Mouse (Mus musculus) c-Kit-positive CD71-positive TER-119-positive erythroid progenitor cells, embryonic 14.5 days (primary cell): ENCODE data around the gene Inpp5d.
"Not testable (repeated sequence)": the region's sequence is repeated elsewhere in the genome, so short reads cannot be mapped to it uniquely, and the experiment has no call there.

ENCODE experiments used
- DNase-seq: peaks from one replicate; pipeline ENCODE4 v3.0.0-alpha.2; 2013; ENCODE audit warnings: low spot score

Inpp5d gene

DNA sequence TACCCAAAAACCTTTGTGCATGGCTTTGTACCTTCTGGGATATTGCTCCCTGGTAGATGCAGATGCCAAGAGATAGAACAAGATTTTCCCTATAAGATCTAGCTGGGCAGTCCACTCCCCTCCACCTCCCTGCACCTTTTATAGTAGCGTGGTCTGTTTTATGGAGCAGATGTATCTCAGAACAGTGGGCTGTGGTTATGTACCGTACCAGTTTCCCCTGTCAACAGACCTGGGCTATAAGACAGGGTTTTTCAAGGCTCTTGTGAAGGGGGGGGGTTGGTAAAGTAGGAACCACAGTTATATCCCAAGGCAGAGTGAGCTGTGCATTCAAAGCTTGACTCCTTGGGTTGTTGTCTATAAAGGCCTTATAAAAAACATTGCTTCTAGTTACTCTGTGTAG is 38.4 kb downstream of the Inpp5d start:
- DNase-seq, result no peak

DNA sequence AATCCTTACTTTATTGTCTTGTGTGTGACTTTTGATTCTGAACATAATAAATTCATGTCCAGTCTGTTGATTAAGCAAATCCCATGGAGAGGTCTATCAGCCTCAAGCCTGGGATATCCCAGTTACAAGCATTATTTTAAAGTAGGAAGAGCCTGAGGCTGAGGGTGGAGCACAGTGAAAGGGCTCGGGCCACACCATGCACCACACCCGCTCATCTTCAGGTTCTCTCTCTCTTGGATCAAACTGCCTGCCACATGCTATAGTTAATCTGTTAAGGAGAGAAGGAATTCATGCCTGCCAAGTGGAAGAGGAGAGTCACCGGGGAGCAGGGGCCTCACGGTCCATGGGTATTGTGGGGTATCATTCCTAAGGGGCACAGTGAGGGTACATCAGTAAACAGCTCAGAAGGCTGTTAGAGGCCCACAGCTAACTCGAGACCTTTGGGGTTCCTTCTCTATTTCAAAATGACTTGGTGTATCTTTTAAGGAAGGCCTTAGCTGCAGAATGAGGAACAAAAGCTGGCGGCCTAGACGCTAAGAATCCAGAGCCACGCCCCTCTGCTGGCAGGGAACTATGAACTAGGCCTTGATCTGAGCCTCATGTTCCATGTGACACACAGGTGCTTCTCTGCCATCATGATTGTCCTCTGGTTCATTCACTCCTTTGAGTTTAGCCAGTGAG is 39.0 kb downstream of the Inpp5d start:
- no peak for DNase-seq

DNA sequence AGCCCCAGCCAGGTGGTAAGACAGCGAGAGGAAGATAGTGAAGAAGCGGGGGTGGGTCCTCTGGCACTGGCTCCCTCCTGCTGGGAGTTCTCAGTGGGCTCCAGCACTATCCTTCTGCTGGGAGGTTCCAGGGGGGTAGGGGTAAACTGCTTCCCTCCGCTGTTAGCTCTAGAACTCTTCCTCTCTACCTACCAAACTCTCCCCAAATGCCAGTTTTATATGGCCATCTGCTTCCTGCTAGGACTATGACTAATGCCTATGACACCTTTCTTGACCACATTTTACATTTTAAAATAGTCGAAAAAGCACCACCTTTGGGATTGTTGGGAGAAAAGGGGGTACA is 39.5 kb downstream of the Inpp5d start:
- no peak for DNase-seq

DNA sequence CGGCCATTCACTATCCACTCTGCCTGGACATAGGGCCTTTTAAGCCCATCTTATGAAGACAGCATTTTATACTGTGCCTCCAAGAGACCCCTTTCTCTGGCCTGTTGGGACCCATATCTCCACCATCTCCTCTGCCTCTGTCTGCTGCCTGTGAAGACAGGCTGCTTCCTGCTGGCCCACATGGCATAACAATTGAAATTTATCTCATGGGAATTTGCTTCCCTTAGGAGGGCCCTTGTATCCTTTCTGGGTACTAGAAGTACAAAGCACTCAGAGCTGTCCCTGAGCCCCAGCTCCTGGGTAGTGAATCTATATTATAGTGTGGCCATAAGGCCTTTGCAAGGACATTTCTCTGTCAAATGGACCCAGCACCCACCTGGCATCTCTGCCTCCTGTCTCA is 40.6 kb downstream of the Inpp5d start:
- DNase-seq, result no peak

DNA sequence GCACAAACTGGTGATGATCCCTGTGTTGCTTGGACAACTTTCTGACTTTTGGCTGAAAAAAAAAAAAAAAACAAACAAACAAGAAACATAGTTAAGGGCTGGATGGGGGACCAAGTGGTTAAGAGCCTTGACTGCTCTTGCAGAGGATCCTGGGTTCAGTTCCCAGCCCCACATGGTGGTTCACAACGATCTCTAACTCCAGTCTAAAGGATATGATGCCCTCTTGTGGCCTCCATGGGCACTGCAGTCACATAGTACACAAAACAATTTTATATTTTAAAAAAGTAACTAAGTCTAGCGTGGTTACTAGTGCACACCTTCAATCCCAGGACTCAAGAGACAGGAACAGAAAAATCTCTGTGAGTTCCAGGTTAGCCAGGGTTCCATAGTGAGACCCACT is 43.9 kb downstream of the Inpp5d start:
- DNase-seq, result no peak

DNA sequence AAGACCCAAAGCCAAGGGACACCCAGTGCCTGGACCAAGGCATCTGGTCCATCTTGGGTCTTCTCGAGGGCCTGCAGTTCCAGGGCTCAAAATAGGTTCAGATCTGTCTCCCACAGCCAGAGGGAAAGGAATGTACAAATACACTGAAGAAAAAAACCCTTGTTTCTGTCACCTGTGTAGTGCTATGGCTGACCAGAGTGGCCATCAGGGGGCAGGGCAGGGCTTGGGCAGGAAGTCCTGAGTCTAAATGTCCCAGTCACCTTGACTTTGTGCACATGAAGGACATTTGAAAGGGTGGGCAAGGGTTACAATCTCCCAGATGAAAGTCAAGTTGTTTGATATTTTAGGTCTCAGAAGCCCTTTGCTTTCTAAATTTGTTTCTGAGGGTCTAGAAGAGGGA is 46.9 kb downstream of the Inpp5d start:
- no peak for DNase-seq

DNA sequence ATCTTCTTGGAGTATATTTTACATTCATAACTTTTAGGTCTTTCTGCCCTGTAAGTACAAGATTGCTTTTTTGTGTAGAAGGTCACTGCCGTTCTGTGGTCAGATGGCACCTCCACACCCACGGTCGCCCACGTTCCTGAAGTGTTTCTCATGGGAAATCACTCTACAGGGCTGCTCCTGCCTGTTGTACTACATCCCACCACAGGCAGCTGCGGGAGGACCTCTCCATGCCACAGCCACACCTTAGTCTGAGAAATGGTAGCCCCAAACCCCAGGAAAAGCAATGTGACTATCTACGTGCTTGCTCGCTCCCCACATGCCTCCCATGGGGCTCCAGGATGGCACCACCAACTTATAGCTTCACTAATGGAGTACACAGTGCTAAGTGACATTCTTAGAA is 48.2 kb downstream of the Inpp5d start:
- DNase-seq, result no peak

DNA sequence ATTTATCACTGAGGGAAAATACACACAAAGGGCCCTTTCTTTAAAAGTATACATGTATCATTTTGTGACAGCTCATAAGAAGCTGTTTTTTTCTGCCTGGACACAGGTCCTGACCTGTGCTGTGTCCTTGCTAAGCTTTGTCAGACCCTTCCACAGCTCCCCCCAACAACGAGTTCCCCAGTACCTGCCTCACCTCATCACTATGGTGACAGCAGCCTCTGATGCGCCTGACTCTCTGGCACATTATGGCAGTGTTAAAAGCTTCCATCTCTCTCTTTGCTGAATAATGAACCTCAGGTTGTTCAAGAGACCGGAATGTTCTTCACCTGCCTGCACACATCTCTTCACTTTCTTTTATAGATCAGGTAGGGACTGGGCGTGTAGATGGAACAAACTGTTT is 51.4 kb downstream of the Inpp5d start:
- DNase-seq, result no peak

DNA sequence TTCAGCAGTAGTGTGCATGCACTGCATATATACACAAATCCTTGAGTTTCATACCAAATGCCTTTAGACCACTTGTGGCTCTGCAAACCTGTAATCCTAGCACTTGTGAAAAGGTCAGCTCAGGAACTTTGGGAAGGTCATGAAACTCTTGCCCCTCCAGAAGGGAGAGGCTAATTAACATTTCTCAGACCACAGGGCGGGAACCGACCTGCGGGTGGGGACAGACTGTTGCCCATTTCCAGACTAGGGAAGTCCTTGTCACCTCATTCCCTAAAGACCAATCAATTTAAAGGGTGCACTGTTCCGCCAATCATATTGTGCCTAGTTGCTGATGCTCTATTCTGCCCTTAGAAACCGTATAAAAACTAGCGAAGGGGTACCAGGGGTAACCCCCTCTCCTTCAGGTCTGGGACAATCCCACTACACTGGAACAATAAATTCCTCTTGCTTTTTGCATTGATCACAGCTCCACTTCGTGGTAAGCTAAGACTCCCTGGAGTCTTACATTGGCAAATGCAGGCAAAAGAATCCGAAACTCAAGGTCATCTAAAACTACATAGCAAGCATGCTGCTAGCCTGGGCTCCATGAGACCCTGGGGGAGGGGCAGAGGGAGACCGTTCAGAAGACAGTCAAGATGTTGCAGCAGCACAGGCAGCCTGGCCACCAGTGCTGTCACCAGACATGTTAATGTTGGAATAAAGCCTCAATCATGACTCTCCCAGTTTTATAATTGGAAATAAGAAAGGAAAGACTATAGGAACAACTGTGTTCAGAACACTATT is 53.9 kb downstream of the Inpp5d start:
- no peak for DNase-seq

DNA sequence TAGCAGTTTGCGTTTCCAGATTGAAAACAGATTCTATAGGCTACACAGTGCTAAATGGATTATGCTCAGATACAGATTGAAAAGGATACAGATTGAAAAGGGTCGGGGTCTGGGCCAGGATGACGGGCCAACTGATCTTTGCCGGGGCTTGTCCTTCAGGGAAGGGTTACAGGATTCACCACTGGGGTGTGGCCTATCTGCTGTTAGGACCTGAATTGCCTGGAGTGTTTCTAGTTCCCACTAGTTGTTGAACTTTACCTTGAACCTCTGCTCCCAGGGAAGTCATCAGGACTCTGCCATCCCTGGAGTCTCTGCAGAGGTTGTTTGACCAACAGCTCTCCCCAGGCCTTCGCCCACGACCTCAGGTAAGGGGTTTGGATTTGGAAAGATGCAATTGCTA is 55.9 kb downstream of the Inpp5d start:
- no peak for DNase-seq

DNA sequence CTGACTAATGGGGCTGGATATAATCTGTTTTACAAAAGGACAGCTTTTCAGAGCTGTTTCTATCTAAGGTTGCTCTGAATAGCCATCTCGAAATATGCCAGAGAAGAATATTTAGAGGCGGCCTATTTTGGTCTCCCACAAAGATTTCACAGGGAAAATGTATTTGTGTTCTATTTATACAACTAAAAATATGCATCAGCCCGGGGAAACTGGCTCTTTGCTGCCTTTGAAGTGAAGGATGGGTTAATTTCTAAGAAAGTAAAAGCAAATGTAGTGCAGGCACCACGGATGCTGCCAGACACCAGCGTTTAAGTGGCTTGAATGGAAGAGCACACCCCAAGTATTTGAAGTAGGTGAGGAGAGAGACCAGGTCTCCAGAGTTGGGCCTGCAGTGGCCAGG is 59.0 kb downstream of the Inpp5d start:
- DNase-seq, result no peak

DNA sequence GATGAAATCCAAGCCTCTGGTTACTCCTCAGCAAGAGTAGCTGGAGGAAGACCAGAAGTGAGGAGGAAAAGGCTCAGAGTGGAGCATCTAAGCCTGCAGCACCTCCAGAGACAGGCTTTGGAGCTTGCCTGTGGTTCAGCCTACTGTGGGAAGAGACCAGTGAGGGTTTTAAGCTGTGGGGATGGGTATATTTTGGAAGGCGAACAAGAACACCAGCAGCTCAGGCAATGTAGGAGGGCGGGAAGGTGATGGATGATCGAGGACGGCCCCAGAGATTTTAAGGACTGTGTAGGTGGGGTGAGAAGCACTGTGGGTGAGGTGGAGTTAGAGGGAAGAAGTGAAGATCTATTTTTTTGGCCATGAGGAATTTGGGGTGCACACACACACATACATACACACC is 60.8 kb downstream of the Inpp5d start:
- no peak for DNase-seq

DNA sequence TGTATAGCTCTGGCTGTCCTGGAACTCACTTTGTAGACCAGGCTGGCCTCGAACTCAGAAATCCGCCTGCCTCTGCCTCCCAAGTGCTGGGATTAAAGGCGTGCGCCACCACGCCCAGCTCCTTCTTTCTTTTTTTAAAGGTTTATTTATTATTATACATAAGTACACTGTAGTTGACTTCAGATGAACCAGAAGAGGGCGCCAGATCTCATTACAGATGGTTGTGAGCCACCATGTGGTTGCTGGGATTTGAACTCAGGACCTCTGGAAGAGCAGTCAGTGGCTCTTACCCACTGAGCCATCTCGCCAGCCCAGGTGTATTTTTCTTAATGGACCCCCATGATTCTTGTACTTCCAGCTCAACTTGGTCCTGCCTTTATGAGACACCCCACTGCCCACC is 62.4 kb downstream of the Inpp5d start:
- DNase-seq, result not testable (repeated sequence)

DNA sequence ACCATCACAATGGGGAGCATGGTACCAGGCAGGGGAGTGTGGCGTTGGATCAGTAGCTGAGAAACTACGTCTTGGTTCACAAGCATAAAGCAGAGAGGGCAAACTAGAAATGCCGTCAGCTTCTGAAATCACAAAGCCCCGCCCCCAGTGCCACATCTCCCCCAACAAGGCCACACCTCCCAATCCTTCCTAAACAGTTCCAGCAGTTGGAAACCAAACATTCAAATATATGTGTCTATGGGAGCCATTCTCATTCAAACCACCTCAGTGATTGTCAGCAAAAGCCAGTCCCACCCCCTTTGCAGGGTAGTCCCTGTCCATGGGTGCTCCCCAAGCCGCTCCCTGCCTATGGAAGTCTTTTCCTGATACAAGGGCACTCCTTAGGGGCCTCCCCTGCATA is 64.0 kb downstream of the Inpp5d start:
- no peak for DNase-seq

DNA sequence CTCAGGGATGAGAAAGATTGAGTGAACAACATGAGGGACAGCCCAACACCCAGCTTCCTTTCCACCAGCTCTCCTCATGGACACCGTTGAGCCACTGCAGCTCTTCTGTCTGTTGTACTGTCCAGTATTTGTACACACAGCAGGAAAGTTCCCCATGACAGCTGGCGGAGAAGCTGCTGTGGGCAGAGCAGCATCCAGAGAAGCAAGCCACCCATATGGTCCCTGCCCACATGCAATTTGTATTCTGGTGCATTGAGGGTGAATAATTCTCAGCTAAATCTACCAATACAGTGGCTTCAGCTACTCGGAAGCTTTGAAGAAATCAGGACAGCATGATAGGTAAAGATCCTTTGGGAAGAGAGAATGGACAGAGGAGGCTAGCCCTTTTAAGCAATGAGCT is 64.7 kb downstream of the Inpp5d start:
- no peak for DNase-seq

DNA sequence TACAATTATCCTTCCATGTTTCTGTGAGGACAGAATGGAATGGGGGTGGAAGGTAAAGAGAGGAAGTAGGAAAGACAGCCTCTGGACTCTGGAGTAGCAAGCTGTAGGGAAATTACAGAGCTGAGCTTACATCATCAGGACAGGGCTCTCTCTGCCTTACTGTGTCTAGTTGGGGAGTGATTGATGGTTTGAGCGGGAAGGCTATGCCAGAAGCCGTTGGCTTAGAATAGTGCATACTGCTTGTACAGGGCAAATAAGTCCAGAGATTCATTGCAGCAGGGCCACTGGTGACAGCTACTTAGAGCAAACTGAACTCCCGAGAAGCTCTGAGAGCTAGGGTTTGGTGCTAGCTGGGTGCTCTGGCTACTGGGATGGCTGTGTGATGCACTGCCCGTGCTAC is 66.2 kb downstream of the Inpp5d start:
- DNase-seq, result no peak

DNA sequence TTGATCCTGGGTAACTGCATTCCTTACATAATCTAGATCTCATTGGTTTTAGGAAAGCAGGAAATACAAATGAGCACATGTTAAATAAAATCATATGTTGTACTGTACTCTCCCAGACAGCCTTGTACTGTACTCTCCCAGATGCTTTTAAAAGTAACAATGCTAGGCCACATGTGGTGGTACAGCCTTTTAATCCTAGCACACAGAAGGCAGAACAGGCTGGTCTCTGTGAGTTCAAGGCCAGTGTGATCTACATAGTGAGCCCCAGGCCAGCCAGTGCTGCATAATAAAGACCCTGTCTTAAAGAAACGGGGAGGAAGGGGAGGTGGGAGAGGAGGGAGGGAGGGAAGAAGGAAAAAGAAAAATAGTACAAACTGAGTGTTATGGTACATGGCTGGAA is 66.9 kb downstream of the Inpp5d start:
- DNase-seq, result no peak

DNA sequence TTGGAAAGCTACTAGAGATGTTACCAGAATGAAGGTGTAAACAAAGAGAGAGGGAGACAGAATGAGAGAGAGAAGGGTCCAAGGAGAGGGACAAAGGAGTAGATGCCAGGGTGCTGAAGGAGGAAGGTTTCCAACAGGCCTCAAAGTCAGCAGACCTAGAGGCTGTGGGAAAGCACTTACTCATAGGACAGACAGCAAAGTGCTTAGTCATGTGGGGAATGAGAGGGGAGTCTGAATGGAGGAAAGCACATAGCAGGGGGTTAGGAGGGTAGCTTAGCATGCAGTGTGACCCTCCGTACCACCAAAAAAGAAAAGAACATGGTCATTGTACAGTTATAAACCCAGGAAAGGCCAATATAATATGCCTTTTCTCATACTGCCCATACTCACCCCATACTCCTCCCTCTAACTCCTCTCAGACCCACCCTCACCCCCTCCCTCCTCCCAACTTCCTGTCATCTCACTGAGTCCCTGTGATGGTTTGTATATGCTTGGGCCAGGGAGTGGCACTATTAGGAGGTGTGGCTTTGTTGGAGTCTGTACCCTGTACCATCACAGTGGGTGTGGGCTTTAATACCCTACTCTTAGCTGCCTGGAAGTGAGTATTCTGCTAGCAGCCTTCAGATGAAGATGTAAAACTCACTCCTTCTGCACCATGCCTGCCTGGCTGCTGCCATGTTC is 69.7 kb downstream of the Inpp5d start:
- no peak for DNase-seq

DNA sequence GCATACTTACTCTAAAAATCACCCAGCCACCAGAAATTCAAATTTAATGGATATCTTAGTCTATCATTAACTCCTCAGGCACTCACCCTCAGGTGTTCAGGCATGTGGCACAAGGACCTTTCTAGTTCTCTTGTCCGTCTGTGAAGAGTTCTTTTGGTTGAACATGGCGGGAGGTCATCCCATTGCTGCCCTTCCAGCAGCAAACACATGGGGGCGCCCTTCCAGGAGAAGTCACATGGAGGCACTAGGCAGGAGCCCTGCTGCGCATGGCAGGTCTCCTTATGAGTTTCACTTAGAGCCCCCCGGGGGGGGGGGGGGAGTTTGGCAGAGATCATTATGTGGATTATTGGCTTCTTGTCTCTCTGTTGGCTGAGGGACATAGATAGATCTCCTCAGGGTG is 76.2 kb downstream of the Inpp5d start:
- DNase-seq, result peak; percentile 44

DNA sequence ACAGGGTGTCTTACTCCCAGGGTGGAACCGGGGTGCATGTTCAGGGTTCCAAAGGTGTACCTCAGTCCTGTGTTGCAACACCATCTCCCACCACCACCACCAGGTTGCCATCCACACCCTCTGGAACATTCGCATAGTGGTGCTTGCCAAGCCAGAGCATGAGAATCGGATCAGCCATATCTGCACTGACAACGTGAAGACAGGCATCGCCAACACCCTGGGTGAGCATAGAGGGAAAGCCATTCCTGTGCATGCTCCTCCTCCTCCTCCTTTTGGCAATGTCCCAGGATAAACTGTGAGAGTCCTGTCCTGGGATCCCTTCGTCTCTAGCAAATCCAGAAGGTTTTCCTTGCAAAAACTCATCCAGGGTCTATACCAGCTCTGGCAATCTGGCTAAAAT is 77.9 kb downstream of the Inpp5d start:
- DNase-seq, result no peak

DNA sequence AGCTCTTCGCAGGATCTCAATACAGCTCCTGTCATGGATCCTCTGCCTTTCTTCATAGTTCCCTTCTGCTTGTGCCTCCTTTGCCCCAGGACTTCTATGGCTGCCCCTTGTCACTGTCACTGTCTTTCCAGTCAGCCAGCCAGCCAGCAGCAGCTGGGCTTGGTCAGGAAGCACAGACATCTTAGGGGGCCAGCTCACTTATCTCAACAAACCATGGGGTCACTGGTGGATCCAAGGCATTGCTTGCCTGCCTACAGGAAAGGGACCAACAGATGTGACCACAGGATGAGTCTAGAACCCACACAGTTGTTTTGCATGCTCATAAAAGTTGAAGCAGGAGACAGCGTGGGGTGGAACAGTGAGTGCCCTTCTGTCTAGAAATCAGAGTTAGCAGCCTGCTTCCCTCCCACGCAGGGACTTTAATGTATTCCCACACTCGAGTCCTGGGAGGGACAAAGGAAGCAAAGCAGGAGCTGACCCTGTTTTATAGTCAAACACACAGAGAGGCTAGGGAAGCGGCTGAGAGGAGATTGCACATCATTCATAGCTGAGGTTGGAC is 79.9 kb downstream of the Inpp5d start:
- DNase-seq, result no peak

DNA sequence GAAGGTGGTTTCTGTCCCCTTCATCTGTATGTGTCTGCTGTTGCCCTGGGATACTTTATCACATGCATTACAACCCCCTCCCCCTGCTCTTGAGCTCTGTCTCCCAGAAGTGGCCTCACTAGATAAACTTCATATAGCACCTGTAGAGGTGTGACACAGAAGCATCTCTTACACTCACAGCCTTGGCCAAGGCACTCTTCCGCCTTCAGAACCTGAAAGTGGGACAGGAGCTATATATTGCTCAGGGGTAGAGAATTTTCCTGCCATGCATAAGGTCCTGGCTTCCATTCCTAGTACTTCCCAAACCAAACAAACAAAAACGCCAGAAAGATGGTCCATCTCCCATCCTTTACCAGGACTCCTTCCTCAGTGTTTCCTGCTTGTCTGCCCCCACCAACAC is 84.1 kb downstream of the Inpp5d start:
- DNase-seq, result no peak

DNA sequence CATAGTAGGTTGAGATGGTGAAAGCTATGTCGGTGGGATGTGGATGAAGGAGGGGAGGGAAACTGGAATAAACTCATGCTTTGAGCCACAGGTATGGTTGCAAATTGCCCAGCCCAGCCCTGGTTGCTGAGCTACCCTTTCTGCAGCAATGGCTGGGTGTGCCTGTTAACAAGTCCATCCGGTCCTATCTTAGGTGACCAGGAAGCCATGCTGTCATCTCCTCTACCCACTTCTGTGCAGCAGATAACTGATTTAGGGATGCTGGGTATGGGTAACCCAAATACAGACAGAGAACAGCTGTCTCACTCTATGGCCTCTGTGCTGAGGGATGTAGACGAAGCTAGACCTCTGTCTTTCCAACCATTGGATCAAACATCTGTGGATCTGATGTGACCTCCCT is 86.2 kb downstream of the Inpp5d start:
- DNase-seq, result peak; percentile 48
